Mouse (Mus musculus) monocyte, adult 2 months (primary cell): Measurements from ENCODE around the gene Cpm.
"Not testable (repeated sequence)": the region's sequence is repeated elsewhere in the genome, so short reads cannot be mapped to it uniquely, and the experiment has no call there.

Experiments used
- DNase-seq, 2 experiments: peaks; one replicate each; pipeline ENCODE4 v3.0.0; 2022; ENCODE audit warnings: low spot score in 2 of 2, low read depth in 1 of 2

Gene Cpm

DNA sequence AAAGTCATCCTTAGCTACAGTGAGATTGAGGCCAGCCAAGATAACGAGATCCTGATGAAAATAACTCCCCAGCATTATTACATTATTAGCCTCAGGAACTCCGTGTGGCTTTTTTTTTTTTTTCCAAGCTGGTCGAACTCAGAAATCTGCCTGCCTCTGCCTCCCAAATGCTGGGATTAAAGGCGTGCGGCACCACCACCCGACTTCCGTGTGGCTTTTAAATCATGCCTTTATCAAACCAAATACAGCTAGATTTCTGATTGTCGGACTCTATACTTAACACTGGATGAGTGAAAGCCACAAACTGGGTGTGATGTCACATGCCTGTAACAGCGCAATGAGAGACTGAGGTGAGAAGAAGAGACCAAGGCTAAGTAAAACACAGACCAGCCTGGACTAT is 83.6 kb downstream of the Cpm start:
- no peak for DNase-seq

GRCm38 (mm10) chr10:117713466-117713865 is 84.2 kb downstream of the Cpm start:
- DNase-seq = no peak

DNA sequence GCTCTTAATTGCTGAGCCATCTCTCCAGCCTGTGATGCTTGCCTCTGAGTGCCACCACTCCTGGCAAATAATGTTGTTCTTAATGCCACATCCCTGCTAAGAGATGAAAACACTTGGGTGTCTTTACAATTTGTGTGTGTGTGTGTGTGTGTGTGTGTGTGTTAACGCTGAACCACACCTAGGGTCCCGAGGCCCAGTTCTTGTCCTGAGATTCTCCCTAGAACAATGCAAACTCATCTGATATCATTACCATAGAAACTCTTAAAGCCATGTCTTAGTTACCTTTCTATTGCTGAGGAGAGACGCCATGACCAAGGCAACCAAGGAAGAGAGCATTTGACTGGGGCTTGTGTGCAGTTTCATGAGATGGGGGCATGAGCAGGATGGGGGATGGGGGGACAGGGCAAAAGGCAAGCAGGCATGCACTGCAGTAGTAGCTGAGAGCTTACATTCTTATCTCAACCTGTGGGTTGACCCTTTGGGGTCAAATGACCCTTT is 84.8 kb downstream of the Cpm start:
- DNase-seq = no peak

GRCm38 (mm10) chr10:117714928-117715500 is 85.7 kb downstream of the Cpm start:
- DNase-seq = no peak

DNA sequence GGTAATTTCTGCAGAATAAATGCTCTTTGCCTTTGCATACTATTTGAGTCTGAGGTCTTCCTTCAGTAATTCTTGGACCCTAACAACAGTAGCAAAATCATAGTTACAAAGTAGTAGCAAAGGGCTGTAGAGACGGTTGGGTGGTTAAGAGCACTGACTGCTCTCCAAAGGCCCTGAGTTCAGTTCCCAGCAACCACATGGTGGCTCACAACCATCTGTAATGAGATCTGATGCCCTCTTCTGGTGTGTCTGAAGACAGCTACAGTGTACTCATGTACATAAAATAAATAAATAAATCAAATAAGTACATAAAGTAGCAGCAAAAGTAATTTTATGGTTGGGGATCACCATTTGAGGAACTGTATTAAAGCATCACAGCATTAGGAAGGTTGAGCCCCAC is 86.4 kb downstream of the Cpm start:
- DNase-seq = not testable (repeated sequence)

DNA sequence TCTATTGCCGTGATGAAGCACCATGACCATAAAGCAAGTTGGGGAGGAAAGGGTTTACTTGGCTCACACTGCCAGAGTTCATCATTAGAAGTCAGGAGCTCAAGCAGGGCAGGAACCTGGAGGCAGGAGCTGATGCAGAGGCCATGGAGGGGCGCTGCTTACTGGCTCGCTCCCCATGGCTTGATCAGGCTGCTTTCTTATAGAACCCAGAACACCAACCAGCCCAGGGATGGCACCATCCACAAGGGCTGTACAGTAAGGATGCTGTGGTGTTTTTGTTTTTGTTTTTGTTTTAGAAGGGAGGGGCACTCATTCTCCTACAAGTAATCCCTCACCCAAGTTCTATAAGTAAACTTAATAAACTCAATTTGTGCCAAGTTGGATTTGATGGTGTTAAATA is 87.4 kb downstream of the Cpm start:
- no peak for DNase-seq

DNA sequence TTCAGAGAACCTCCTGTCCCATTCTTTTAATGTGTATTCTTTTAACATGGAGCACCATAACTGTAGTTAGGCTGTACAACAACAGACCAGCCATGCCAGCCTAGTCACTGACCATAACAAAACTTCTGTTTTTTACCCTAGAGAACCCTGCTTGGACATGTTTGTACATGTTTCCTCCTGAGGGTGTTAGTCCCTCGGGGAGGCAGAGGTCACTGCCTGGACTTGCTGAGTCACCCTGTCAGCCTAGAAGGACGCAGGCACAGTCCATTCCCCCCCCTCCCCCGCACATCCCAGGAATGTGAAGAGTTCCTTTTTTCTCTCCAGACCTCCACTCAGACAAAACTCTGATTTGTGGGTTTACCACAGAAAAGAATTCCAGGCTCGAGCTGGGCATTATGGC is 88.3 kb downstream of the Cpm start:
- DNase-seq = no peak

DNA sequence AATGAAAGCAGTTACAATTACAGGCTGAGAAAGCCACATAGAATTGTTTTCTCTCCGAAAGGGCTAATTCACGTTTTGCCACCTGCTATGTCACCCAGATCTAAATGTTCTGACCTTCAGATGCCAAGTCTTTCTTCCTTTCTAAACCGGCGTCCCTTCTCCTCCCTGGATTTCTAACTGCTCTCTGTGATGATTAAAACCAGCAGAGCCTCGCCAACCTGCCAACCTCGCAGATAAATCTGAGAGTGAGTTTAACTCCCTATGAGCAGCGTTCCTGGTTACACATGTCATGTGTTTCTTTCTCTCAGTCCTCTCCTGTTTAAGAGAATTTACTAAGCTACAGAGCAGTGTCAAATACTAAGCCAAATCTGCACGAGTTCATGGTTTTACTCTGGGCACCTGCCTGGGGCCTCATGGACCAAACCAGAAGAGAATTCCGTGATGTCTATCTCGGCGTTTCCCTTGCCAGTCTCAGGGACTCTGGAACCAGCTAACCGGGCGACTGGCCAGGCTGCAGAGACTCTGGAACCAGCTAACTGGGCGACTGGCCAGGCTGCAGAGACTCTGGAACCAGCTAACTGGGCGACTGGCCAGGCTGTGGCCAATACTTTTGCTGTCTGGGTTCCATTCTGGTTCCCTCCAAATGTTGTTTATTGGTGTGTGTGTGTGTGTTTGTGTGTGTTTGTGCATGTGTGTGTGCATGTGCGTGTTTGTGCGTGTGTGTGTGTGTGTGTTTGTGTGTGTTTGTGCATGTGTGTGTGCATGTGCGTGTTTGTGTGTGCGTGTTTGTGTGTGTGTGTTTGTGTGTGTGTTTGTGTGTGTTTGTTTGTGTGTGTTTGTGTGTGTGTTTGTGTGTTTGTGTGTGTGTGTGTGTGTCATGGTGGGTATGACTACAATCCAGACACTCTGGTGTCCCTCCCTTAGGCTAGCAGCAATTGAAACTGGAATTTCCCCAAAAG is 89.1 kb downstream of the Cpm start:
- DNase-seq = no peak

- DNase-seq = no peak
Observed at GRCm38 (mm10) chr10:117724136-117724718, 94.9 kb downstream of the Cpm start.

DNA sequence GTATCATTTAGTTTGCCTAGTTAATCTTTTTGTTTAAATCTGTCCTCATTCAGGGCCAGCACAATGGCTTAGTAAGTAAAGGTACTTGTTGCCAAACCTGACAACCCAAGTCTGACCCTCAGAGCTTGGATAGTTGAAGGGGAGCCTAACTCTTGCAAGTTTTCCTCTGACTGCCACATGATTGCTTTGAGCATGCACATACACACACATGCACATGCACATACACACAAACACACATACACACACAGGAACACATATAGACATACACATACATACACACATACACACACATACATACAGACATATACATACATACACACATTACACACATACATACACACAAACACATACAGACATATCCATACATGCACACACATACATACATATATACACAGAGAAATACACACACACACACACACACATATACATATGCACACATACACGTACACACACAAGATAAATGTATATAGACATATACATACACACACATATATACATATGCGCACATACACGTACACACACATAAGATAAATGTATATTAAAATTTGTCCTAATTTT is 95.6 kb downstream of the Cpm start:
- DNase-seq = no peak

DNA sequence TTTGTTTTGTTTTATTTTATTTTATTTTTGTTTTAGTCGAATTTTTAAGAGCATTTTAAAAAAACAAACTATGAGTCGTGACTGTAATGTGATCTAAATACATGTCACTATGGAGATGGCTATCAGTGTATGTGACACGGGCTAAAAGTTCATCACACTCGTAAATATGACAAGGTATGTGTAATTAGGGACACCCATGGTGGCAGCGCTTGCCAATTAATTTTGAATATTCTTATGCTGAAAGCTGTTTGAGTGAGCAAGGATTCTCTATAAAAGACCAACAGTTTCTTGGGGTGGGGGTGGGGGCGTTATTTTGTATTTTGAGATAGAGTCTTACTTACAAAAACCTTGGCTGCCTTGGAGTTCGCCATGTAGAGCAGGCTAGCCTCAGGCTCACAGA is 96.4 kb downstream of the Cpm start:
- DNase-seq = no peak

DNA sequence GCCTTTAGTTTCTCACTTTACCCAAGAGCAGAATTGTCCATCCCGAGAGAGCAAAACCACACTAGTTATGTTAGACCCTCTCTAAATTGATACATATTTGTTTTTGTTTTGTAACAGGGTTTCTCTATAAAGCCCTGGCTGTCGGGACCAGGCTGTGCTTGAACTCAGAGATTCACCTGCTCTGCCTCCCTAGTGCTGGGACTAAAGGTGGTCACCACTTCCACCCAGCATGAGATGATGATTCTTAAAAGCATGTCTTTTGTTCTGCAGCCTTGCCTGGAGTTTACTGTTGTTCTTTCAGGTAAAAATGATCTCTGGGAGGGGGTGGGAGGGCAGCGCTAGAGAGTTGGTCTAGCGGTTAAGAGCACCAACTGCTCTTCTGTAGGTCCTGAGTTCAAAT is 97.0 kb downstream of the Cpm start:
- no peak for DNase-seq

DNA sequence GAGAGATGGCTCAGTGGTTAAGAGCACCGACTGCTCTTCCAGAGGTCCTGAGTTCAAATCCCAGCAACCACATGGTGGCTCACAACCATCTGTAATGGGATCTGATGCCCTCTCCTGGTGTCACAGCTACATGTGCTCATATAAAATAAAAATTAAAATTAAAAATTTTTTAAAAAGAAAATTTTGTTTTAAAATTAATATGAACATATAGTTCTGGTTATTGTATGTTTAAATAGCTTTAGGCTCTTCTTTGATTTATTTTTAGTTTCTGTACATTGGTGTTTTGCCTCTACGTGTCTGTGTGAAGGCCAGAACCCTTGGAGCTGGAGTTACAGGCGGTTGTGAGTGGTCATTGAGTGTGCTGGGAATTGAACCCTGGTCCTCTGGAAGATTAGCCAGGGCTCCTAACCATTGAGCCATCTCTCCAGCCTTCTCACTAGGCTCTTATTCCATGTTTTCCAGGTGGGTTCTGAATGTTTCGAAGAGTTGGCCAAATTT is 97.6 kb downstream of the Cpm start:
- no peak for DNase-seq

GRCm38 (mm10) chr10:117727518-117728110 is 98.3 kb downstream of the Cpm start:
- DNase-seq = no peak

GRCm38 (mm10) chr10:117728574-117728973 is 99.3 kb downstream of the Cpm start:
- no peak for DNase-seq

DNA sequence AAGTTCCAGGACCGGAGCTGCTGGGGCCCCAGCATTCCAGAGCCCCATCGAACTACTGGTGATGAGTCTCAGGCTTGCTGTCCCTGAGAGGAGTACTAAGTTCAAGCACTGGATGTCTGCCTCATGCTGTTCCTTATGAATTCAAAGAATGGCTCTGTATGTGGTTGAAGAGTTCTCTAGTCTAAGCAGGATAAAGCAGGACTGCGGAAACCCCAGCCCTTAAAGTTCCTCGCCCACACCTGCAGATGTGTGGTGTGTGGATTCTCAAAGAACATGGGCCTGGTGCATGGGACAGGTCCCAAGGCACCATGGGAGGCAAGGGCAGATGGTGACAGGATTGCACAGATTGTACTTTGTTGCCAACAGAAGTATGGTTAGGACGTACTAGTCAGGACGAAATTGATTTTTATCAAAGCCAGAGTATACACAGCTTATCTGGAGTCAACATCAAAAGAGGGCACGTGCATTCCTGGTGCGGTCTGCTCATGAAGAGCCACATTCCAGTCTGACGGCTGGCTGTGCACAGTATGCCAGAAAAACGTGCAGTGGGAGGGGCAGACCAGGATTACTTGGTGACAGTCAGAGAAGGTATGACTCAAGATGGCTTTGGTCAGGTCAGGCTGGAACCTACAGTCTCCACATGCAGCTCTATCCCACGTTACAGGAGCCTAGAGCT is 100.0 kb downstream of the Cpm start:
- no peak for DNase-seq

- no peak for DNase-seq
Observed at GRCm38 (mm10) chr10:117730140-117730539, 100.8 kb downstream of the Cpm start.

DNA sequence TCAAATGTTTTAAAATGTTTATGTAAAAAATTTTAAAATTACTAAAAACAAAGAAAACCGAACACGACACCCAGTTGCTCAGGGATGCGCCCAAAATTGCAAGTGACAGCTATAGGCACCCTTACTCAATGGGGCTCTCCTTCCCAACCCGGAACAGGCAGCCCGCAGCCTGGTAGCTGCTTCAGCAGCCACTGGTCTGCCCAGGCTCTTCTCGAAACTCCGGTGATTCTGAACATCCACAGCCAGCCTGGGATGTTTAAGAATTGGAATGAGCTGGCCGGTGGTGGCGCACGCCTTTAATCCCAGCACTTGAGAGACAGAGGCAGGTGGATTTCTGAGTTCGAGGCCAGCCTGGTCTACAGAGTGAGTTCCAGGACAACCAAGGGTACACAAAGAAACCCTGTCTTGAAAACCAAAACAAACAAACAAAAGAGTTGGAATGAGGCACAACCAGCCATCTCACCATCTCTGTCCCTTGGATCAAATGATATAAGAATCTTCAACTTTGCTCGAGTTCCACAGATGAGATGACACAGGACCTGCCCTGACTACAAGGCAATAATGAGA is 101.4 kb downstream of the Cpm start:
- no peak for DNase-seq

DNA sequence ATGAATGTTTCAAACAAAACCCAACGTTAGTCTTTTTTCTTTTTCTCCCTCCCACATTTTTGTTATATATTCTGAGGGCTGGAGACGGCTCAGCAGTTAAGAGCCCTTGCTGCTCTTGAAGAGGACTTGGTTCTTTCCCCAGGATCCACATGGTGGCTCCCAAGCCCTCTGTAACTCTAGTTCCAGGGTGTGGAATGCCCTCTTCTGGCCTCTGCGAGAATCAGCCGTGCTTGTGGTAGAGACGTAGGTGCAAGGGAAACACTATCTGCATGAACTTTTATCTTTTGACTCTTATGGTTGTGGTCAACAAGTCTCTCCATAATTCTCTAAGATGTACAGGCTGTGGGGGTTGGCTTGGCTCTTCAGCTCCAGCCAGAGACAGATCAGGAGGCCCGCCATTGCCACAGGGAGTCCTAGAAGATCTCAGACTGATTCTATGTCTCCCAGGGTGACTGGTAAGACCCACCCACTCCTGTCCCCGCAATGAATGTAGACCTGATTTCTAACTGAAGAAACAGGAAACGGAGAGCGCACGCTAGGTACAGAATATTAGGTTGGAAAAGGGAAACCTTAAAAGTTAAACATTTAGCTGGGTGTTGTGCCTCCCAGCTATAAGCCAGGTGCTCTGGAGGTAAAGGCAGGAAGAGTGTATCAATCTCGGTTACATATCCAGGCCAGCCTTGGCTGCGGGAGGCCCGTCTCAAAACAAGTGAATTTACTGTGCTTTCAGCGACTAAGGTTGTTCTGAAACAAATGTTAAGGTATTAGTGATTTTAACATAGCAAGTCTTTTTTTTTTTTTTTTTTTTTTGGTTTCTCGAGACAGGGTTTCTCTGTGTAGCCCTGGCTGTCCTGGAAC is 102.2 kb downstream of the Cpm start:
- DNase-seq = no peak
